Mouse (Mus musculus) lung, postnatal 4 days (tissue): ENCODE data around the gene Rtn3.

Experiments
- DNase-seq, 2 experiments: peaks; one replicate each; pipeline ENCODE4 v3.0.0; 2021

Rtn3 gene

GRCm38 (mm10) chr19:7377639-7378038 lies 105.4 kb downstream of the Rtn3 start:
- no peak for DNase-seq
